Mouse (Mus musculus) forebrain, embryonic 10.5 days (tissue): ENCODE data around the gene Dnah7a. TPM values are rescaled to one million over a fixed set of nuclear protein-coding genes. Genes with fewer than 3 reads are reported as not detected.
"Not testable (repeated sequence)": the region's sequence is repeated elsewhere in the genome, so short reads cannot be mapped to it uniquely, and the experiment has no call there.

Experiments used
- DNase-seq: peaks from one replicate; pipeline ENCODE4 v3.0.0-alpha.2; 2017; ENCODE audit warnings: low spot score; ENCODE audit errors: extremely low spot score
- H3K27ac ChIP-seq: fragments of 300-500 bp; sonication (generic); 2 replicates; pipeline ENCODE4 v1.5.1; 2016; ENCODE audit warnings: mild to moderate bottlenecking
- H3K27me3 ChIP-seq: fragments of 300-500 bp; sonication (generic); 2 replicates; pipeline ENCODE4 v1.6.1; 2016; ENCODE audit warnings: mild to moderate bottlenecking; ENCODE audit not compliant: poor library complexity, severe bottlenecking
- H3K36me3 ChIP-seq: fragments of 300-500 bp; sonication (generic); replicated peaks from 2 replicates; pipeline ENCODE4 v1.6.1; 2016; ENCODE audit warnings: mild to moderate bottlenecking, moderate library complexity
- H3K4me1 ChIP-seq: fragments of 300-500 bp; sonication (generic); 2 replicates; pipeline ENCODE4 v1.6.1; 2016
- H3K4me3 ChIP-seq: fragments of 300-500 bp; sonication (generic); 2 replicates; pipeline ENCODE4 v1.5.1; 2016; ENCODE audit warnings: mild to moderate bottlenecking, moderate library complexity
- H3K9me3 ChIP-seq: fragments of 300-500 bp; sonication (generic); 2 replicates; pipeline ENCODE4 v1.6.1; 2016; ENCODE audit warnings: mild to moderate bottlenecking, moderate library complexity
- WGBS: fragments of 180-500 bp; shearing (Covaris S2); methylation state at CpG from one replicate; pipeline ENCODE4 v1.1.7; 2016; 5-methylcytosine and 5-hydroxymethylcytosine counted together
- polyA plus RNA-seq: library from polyadenylated mRNA; unstranded; fragments of >200 nt; fragmentation: Nextera tagmentation; extraction: Ambion mirVana; gene quantifications from 2 replicates; pipeline ENCODE4 v1.2.1, GENCODE M21; 2016

Gene Dnah7a
- polyA plus RNA-seq, 1 experiment from 2014 or later: 9.6 TPM

DNA sequence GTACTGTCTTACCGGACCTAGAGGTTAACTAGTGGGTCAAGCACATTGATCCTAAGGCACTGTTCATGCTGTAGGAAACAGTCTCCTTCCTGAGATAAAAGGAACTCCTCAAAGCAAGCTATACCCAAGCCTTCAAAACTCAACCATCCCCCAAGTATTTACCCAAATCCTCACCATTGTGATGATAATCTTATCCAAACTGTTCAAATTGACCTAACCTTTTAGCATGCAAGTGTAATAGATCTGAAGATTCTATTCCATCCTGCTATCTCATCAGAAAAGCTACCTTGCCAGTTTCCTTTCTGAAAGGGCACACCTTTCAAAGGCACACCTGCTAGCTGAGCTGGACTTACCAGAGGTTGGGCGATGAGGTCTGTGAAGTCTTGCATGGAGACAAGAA is 70.9 kb downstream of the Dnah7a start:
- H3K4me3 ChIP-seq, H3K9me3 ChIP-seq, H3K27me3 ChIP-seq, H3K4me1 ChIP-seq, DNase-seq, H3K36me3 ChIP-seq, H3K27ac ChIP-seq: not testable (repeated sequence)
- 79% methylated on average over 2 of the region's 2 CpGs for WGBS

DNA sequence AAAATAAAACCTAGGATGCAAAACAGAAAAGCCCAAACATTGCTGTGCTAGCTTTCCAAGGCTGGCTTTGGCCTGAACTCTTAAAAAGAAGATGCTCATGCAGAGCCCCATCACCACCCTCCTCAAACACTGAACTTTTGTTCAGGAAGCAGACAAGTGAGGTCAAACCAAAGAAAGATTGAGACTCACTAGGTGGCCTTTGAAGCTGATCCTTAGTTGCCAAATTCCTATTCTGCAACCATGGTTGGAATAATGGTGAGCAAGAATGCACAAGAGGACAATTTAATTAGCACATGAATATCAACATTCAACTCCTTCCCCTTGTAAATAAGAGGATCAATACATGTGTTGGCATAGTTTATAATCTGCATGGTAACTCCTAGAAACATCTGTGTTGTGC is 74.5 kb downstream of the Dnah7a start:
- H3K4me1 ChIP-seq, DNase-seq, H3K9me3 ChIP-seq, H3K27ac ChIP-seq, H3K4me3 ChIP-seq, H3K36me3 ChIP-seq, H3K27me3 ChIP-seq: not testable (repeated sequence)

DNA sequence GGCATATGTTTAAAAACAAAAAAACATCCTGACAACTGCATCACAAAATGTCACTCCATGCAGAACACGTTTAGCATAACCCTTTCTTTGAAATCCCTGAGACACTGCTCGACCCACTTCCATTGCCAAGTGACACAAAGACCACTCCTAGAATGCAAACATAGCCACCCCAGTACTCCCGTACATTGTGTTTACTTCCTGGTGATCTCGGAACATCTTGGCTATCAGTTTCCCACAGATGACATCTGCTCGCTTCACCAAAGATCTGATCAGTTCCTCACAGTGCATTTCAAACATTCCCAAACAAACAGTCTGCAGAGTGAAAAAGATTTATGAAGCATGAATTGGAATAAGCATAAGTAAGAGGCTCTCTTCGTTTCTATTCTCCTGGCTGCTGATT is 76.6 kb downstream of the Dnah7a start:
- Histone ChIP-seq H3K27ac (no peak overlapping the region), H3K4me3 (no peak overlapping the region), H3K9me3 (no peaks in the 10 kb centered on the region), H3K27me3 (no peaks in the 10 kb centered on the region), H3K36me3 (no peaks in the 10 kb centered on the region), H3K4me1 (no peaks in the 10 kb centered on the region)
- no peak for DNase-seq
- 66% methylated on average over 6 of the region's 6 CpGs for WGBS

DNA sequence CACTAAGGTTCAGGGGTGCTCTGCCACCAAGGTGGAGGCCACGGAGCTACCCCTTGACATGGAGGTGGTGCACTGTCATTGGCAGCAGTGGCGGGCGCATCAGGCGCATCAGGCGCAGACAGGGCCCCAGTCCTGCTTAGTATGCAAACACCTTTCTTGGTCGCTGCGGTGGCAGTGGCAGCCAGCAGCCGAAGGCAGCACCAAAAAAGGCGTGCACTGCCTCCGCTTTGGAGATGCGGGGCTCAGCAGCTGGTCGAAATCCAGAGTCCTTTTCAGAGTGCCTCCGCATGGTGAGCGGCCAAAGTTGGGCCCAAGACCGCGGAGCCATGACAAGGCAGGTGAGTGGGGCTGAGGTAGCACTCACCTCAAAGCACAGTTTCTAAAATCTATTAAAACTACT is 93.1 kb downstream of the Dnah7a start:
- Histone ChIP-seq H3K27me3 (no peaks in the 10 kb centered on the region), H3K4me3 (no peak overlapping the region), H3K4me1 (no peaks in the 10 kb centered on the region), H3K27ac (no peak overlapping the region), H3K36me3 (0 out of 2 replicates have a peak, but pooled peaks cover 2% of the 10 kb centered on the region), H3K9me3 (peaks cover 18% of the 10 kb centered on the region)
- DNase-seq: no peak
- WGBS: 91% methylated on average over 16 of the region's 16 CpGs

DNA sequence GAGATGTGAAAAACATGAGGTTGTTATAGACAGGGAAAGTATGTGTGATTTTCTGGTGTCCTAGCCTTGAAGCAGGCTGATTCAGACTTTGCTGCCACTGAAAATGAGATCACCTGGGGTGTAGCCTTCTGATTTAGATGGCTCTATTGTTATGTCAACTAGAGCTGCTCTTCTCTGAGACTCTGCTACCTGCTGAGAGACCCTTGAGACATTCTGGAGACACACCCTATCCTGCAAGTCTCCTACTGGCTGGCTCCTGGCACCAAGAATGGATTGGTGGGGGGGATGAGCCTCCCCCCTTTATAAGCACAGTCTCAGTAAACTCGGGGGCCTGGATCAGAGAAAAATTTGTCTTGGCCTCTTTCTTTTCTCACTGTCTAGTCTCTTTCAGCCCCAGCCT is 125.3 kb downstream of the Dnah7a start:
- not testable (repeated sequence) for H3K36me3 ChIP-seq, H3K4me1 ChIP-seq, H3K27me3 ChIP-seq, H3K9me3 ChIP-seq, DNase-seq, H3K27ac ChIP-seq, H3K4me3 ChIP-seq
- 8% methylated on average over 1 of the region's 1 CpGs for WGBS

DNA sequence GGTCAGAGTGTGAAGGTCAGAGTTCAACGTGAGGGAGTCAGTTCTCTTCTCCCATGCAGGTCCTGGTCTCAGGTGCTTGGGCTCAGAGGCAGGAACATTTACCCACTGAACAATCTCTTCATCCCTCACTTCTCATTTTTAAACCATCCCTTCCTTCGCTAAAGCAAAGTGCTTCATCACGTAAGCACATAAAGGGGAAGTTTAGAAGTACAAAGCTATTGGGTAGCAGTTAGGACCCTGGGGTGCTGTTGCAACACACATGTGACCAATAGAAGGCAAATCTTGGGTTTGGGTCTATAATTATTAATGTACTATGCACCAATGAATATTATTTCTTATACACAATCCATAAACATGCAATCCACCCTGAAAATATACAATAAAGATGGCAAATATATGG is 148.7 kb downstream of the Dnah7a start:
- DNase-seq, H3K9me3 ChIP-seq, H3K36me3 ChIP-seq, H3K27me3 ChIP-seq, H3K4me3 ChIP-seq, H3K4me1 ChIP-seq, H3K27ac ChIP-seq: not testable (repeated sequence)
- WGBS: 90% methylated on average over 3 of the region's 3 CpGs

DNA sequence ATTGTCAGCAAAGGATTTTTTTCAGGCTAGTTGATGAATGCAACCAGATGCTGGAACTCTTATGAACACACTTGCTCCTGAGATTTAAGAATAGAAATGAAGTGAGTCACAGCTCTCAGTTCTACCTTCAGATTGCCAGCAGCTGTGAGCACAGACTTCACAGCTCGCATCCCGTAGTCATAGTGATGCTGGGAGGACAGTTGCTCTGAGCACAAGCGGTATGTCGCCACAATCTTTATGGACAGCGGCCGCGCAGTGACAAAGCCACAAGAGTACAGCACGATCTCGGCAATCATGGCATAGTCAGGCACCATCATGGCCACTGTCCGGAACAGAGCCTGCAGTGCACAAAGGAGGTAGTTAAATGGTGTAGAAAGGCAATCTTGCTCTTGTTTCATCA is 159.6 kb downstream of the Dnah7a start:
- H3K4me3 ChIP-seq, H3K4me1 ChIP-seq, H3K27me3 ChIP-seq, H3K36me3 ChIP-seq, H3K27ac ChIP-seq, H3K9me3 ChIP-seq, DNase-seq: not testable (repeated sequence)
- 96% methylated on average over 10 of the region's 10 CpGs for WGBS

DNA sequence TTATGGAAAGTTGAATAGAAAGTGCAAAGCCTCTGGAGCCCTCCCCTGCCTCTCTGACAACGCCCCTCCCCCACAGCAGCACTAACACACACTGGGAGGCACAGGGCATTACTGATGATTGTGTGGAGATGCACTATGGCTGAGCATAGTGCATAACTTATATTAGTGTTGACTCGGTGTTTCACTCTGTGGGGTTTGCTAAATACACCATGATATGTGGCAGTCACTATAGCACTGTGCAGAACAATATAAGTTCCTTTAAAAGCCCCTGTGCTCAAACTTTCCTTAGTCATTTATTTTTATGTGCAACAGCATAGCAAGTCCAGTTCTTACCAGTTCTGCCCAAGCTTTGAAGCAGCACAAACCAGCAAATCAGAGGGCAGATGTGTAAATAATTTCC is 168.2 kb downstream of the Dnah7a start:
- not testable (repeated sequence) for H3K9me3 ChIP-seq, DNase-seq, H3K4me3 ChIP-seq, H3K36me3 ChIP-seq, H3K27ac ChIP-seq, H3K27me3 ChIP-seq, H3K4me1 ChIP-seq
- WGBS: 79% methylated on average over 2 of the region's 2 CpGs

DNA sequence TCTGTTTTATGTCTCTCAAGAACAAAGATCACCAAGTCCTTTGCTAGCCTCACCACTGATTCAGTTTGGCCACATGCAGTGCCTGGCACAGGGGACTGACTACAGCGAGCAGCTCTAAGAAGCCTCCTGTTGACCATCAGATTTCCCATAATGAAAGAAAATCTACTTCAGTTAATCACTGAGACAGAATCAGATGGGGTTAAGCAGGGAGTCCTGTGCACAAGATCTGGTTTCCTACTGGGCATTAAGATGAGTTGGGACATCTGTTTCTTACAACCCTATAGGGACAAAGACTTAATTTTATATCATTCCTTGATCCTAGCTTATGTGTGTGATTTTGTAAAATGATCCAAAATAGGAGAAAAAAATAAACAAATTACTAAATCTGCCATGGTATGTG is 171.8 kb downstream of the Dnah7a start:
- H3K4me1 ChIP-seq, H3K27ac ChIP-seq, H3K4me3 ChIP-seq, DNase-seq, H3K36me3 ChIP-seq, H3K9me3 ChIP-seq, H3K27me3 ChIP-seq: not testable (repeated sequence)
- WGBS: 74% methylated on average over 1 of the region's 1 CpGs

DNA sequence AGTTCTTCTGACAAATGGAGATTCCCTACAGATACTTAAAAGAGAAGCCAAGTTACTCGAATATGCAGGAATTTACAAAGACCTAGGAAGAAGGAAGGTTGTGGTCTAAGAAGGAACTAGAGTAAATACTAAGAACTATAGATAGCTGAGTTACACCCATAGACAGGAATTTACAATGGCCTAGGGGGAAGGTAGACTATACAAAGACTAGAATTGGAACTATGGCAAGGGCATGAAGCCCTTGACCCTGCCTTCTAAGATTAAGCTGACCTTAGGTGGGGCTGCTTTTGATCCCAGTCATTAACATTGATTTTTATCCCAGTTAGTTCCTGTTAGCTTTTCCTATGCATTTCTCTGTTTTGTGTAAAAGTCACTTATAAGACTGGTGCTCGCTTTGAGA is 180.6 kb downstream of the Dnah7a start:
- not testable (repeated sequence) for DNase-seq, H3K4me1 ChIP-seq, H3K9me3 ChIP-seq, H3K4me3 ChIP-seq, H3K27me3 ChIP-seq, H3K36me3 ChIP-seq, H3K27ac ChIP-seq
- 91% methylated on average over 2 of the region's 2 CpGs for WGBS

DNA sequence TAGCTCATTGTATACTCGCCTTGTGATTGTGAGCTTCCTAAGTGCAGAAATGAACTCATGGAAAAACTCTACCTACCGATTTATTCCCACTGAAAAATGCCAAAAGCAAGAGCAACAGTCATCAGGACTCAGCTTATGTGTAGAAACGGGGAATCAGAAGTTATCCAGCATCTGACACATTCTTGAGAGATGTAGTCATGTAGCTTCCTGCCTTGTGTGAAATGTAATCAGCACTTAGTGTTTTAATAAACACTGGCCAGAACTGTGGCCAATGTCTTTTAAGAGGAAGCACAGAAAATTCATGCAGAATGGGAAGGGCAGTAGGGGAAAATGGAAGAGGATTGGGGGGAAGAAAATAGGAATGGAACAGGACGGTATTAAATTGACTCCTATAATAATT is 232.9 kb downstream of the Dnah7a start:
- 77% methylated on average over 4 of the region's 4 CpGs for WGBS

DNA sequence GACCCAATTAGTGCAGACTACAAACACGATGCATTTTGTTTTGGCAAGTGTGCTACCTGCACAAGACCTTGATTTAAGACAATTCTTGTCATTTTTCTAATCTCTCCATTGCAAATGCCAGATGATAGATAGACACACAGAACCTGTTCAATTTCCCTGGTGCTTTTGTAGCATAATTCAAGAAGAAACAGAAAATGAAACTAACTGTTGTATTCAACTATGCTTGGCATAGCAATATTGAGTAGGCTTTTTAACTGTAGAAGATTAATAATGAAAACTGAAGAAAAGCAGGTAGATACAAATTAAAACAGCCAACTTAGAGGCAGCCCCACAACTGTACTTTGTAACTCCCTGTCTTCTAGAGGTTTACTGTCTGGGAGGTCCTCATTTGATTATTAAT is 234.5 kb downstream of the Dnah7a start:
- not testable (repeated sequence) for H3K27ac ChIP-seq, H3K27me3 ChIP-seq, H3K9me3 ChIP-seq, H3K36me3 ChIP-seq, DNase-seq, H3K4me1 ChIP-seq, H3K4me3 ChIP-seq
- 78% methylated on average over 1 of the region's 1 CpGs for WGBS

More for the DNA sequence above, 232.9 kb downstream of the Dnah7a start:
- no peaks in the 10 kb centered on the region for H3K9me3 ChIP-seq
- H3K36me3 ChIP-seq: no peaks in the 10 kb centered on the region
- H3K4me1 ChIP-seq: no peaks in the 10 kb centered on the region
- no peak for DNase-seq
- H3K27me3 ChIP-seq: no peaks in the 10 kb centered on the region
- H3K27ac ChIP-seq: no peak overlapping the region
- H3K4me3 ChIP-seq: no peak overlapping the region

DNA sequence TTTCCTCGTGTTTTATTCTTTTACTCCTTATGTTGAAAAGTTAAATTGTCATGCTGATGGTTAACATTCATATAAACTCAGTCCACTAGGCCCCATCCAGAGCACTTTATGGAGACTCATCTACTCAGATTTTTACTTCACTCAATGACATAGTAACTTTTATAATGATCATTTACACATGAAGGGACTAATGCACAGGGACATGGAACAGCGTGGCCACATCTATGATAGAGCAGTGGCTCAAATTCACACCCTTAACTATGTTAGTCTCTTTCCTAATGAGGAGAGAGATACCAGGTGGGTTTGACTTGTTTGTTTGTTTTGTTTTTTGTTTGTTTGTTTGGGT is 239.3 kb downstream of the Dnah7a start:
- H3K36me3 ChIP-seq: no peaks in the 10 kb centered on the region
- H3K9me3 ChIP-seq: no peaks in the 10 kb centered on the region
- no peak overlapping the region for H3K4me3 ChIP-seq
- H3K27ac ChIP-seq: no peak overlapping the region
- no peaks in the 10 kb centered on the region for H3K27me3 ChIP-seq
- H3K4me1 ChIP-seq: no peaks in the 10 kb centered on the region
- WGBS: 94% methylated on average over 2 of the region's 2 CpGs
- no peak for DNase-seq

DNA sequence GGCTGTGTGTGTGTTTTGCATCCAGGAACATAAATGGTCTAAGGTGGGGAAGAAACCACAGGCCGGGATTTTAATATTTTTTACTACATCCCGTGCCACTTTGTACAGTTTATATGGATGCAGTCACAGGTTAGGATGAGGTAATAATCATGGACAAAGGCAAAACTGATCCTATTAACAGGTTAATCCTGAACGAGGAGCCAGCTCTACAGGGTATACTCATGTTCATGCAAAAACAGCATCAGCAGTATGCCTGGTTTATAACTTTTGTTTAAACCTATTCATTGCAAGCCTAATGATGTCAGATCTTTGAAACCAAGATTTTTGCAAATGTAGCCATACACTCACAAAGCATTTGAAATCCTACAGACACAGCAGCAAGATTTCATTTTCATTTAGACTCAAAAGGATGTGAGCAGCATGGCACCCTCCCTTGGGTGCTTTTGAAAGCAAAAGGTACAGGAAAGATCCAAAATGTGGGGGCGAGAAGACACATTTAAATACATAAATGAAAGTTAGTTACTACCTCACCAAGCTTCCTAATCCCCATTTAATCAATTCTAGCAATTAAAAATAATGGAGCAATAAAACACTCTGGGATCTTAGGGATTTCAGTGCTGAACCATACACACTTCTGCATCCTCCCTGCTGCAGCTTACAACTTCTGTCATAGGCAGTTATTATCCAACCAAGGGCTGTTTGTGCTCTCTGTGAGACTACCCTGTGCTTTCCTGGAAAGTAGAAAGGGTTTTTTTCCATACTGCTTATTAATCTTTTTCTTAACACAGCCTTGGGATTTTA is 239.9 kb downstream of the Dnah7a start:
- not testable (repeated sequence) for H3K4me1 ChIP-seq, H3K27ac ChIP-seq, DNase-seq, H3K27me3 ChIP-seq, H3K36me3 ChIP-seq, H3K9me3 ChIP-seq, H3K4me3 ChIP-seq
- 87% methylated on average over 4 of the region's 4 CpGs for WGBS
